Mouse (Mus musculus) left cerebral cortex, postnatal 36 days (tissue): ENCODE data around the gene Btrc. TPM values are rescaled to one million over a fixed set of nuclear protein-coding genes. Genes with fewer than 3 reads are reported as not detected.
"Not testable (repeated sequence)": the region's sequence is repeated elsewhere in the genome, so short reads cannot be mapped to it uniquely, and the experiment has no call there.

Source experiments
- DNase-seq, 2 experiments: peaks; one replicate each; pipeline ENCODE4 v3.0.0; 2021 to 2022; ENCODE audit warnings: low spot score in 2 of 2, mixed read lengths in 1 of 2
- intact Hi-C: fragments of 180-260 bp; cut with DNase I; formaldehyde crosslinking; loops from one replicate; pipeline ENCODE4 v1.15.1; 2025
- total RNA-seq, 2 experiments: library from RNA; stranded (reverse); gene quantifications; 2 replicates each; pipeline ENCODE4 v1.2.3; 2021

Btrc gene
- 100 to 1,000 TPM; 102 to 103 TPM for total RNA-seq

GRCm38 (mm10) chr19:45363384-45363926 lies at the start of gene Btrc:
Gene Btrc, plus strand, starts transcription at chr19:45363734.
- intact Hi-C loops = loop anchor here (5.0 to 10.0 kb wide), 2 partner anchors 59 to 69 kb away; no protein-coding TSS in a partner anchor

GRCm38 (mm10) chr19:45317473-45317882 lies 46.1 kb upstream of the Btrc start:
- DNase-seq = no peak
- intact Hi-C loops = no loop called here

More at GRCm38 (mm10) chr19:45363384-45363926, at the start of gene Btrc:
- DNase-seq = peak; percentile 100

DNA sequence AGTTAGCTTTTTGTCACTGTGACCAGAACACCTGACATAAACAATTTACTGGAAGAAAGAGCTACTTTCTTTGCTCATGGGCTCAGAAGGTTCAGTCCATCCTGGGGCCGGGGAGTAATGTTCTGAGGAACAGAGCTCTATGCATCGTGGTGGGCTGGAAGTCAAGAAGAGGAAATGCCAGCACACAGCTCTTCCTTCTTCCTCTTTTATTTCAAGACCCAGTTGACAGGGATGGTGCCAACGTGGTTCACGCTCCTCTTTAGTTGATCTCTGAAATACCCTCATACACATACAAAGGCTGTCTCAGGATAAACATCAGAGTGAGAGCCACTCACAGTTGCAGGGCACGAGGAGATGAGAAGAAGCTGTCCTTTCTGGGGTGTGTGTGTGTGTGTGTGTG lies 42.5 kb upstream of the Btrc start:
- intact Hi-C loops = no loop called here
- DNase-seq = no peak

GRCm38 (mm10) chr19:45329039-45329438 lies 34.5 kb upstream of the Btrc start:
- intact Hi-C loops = no loop called here
- no peak for DNase-seq

DNA sequence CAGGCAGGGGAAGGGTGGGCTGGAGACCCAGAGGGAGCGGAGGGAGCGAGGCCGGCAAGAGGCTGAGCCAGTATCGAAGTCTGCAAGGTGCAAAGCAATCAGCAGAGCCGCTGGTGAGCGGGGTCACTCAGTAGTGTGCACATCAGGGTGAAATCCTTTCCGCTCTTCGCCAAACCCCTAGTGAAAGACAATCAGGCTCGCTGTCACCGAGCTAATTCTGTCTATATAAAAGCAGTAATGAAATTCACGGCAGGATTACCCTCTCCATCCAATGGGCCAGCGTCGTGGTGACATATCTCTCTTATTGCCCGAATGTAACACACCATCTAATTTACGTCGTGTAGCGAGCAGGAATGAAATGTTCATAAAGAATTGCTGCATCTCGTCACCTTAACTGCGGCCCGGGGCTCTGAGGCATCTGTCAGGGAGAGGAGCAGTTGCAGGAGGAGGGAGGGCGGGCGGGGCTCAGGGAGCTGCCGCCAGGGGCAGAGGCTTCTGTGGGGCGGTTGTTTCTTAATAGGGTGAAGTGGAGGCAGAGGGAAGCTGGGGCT lies 33.7 kb upstream of the Btrc start:
- no peak for DNase-seq
- intact Hi-C loops = no loop called here

DNA sequence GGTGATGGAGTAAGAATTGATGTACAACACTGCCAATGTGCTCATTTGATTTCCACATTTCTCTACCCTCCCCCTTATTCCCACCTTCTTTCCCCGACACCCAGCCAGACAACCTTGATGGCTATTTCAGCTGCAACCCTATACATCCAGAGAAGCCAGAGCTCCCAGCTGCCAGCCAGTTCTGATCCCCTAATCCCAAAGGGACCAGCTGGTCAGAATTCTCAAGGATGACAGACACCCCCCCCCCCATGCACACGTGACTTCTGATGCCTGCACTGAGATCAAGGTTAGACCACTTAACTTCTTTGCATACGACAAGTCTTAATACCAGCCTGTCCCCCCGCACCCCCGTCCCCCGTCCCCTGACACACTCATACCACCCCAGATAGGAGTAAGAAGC lies 26.8 kb upstream of the Btrc start:
- intact Hi-C loops = loop anchor here (5.0 kb wide), 1 partner anchor 34 kb away; no protein-coding TSS in a partner anchor

DNA sequence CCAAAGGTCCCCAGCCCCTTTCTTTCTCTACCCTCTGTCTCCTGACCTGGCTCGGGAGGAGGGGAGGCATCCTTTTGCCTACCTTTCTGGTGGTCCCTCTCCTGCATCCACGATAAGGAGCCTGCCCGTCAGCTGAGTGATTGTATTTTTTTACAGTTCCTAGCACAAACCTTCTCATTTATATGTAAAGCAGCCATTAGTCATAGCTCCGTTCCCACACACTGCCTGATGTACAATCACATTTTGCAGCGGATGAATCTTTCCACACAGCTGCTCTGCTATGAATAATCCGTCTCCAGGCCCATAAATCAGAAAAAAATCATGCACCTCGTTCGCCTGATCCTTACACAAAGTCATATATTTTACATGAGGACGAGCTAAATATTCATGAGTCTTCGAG lies 25.4 kb upstream of the Btrc start:
- intact Hi-C loops = loop anchor here (5.0 kb wide), 1 partner anchor 36 kb away; no protein-coding TSS in a partner anchor
- peak; percentile 61 for DNase-seq

More for the DNA sequence above, 26.8 kb upstream of the Btrc start:
- no peak for DNase-seq

GRCm38 (mm10) chr19:45343941-45344340 lies 19.6 kb upstream of the Btrc start:
- peak; percentile 28 to 31 for DNase-seq
- intact Hi-C loops = no loop called here

DNA sequence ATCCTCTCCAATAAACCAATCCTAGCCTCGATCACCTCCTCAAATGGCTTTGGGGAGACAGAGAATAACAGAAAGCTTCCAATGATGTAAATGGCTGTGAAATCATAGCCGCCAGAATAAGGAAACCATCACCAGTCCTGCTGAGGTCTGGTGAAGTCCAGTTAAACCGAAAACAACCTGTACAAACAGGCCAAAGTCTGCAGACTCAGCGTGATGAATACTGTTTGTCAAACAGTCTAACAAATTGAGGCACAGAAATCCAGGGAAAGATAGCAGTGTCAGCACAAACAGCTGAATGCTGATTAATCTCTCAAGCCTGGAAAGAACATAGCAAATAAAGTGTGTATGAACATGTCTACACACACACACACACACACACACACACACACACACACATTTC lies 15.3 kb upstream of the Btrc start:
- DNase-seq = no peak
- intact Hi-C loops = no loop called here

- intact Hi-C loops = no loop called here
- DNase-seq = no peak
These were observed 13.1 kb upstream of the Btrc start for GRCm38 (mm10) chr19:45350456-45350855.

- intact Hi-C loops, DNase-seq: not testable (repeated sequence)
These were observed 10.8 kb upstream of the Btrc start for GRCm38 (mm10) chr19:45352706-45353105.

DNA sequence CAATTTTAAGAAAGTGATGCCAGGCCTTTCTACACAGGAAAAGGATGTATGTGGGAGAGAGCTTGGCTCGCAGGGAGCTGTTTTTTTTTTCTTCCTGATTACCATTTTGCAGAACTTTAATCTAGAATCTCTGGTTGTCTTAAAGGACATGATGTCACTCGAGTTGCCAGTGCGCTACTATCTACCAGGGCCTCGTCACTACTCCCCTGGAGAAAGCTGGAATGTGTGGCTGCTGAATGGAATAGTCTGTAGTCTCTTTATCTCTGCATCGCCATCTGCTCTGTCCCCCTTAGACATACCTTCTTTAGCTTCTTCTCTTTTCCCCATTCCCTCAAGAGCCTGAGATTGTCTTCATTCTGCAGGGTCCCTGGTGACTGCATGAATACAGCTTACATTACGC lies 7.9 kb upstream of the Btrc start:
- DNase-seq = peak in 1 of 2 experiments; percentile 14
- intact Hi-C loops = no loop called here

DNA sequence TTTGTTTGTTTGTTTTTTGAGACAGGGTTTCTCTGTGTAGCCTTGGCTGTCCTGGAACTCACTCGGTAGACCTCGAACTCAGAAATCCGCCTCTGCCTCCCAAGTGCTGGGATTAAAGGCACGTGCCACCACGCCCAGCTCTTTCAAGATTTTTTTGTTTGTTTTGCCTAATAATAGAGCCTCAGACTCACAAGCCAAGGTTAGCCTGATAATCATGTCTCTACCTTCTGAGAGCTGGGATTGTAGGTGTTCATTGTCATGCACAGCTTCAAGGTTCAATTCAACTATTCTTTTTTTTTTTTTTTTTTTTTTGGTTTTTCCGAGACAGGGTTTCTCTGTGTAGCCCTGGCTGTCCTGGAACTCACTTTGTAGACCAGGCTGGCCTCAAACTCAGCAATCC lies 6.7 kb upstream of the Btrc start:
- DNase-seq, intact Hi-C loops: not testable (repeated sequence)

GRCm38 (mm10) chr19:45360486-45360885 lies 3.0 kb upstream of the Btrc start:
- intact Hi-C loops = loop anchor here (5.0 to 10.0 kb wide), 2 partner anchors 56 to 72 kb away; no protein-coding TSS in a partner anchor
- DNase-seq = no peak

GRCm38 (mm10) chr19:45363933-45364391 lies 428 bp downstream of the Btrc start:
- intact Hi-C loops = loop anchor here (5.0 to 10.0 kb wide), 2 partner anchors 59 to 68 kb away; no protein-coding TSS in a partner anchor
- no peak for DNase-seq

DNA sequence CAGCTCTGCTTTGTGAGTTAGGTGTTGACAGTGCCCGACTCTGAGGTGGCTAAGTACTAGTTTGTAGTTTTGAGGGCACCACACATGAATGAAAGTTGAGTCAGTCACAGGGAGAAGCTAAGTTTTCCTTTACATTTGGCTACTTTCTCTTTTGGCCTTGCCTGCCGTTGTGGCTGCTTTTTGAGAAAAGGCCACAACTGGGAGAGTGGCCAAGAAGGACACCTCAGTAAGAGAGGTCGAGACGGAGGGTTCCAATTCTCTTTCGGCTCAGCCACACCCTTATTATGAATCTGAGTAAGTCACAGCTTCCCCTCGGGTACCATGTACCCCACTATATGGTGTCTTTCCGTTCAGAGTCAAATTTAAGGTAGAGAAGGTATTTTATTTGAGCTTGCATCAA lies 3.1 kb downstream of the Btrc start:
- intact Hi-C loops = loop anchor here (10.0 kb wide), 1 partner anchor 62 kb away; no protein-coding TSS in a partner anchor
- DNase-seq = no peak

DNA sequence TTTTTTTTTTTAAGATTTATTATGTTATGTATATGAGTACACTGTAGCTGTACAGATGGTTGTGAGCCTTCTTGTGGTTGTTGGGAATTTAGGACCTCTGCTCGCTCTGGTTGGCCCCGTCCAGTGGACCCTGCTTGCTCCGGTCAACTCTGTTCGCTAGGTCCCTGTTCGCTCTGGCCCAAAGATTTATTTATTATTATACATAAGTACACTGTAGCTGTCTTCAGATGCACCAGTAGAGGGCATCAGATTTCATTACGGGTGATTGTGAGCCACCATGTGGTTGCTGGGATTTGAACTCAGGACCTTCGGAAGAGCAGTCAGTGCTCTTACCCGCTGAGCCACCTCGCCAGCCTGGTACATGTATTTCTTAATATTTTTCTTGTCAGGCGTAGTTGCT lies 21.3 kb downstream of the Btrc start:
- DNase-seq, intact Hi-C loops: not testable (repeated sequence)

DNA sequence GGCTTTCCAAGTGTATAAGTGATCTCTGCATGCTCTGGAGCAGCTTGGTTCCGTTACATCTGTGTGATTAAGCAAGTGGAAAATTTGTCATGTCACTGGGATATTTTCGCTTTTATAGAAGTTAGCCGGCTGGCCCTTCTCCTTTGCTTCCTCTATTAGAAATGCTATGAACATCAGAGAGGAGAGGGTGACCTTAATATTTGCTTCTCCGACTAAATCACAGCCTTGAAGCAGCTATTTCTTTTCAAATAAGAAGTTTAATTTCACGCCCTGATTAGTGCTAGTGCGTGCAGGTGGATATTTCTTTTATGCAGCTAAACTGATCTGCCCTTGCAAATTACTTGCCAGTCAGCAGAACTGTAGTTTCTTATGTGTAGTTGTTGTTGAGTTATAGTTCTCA lies 25.0 kb downstream of the Btrc start:
- no peak for DNase-seq
- intact Hi-C loops = no loop called here

DNA sequence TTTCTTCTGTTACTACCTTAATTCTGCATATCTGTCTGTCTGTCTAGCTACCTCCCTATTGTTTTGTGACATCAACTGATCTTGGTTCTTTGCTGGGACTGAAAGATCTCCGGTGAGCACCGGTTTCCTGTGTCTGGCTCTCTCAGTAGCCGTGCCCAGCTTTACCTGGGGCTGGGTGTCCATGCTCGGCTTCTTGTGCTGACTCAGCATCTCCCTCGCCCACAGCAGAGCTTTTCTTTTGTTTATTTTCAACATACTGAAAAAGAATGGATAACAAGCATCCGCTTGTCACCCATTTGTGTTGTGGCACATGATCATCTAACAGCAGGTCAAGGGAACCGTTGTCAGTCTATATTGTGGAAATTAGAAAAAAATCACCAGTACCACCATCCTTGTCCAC lies 30.5 kb downstream of the Btrc start:
- intact Hi-C loops = no loop called here
- DNase-seq = no peak

GRCm38 (mm10) chr19:45411000-45411399 lies 47.5 kb downstream of the Btrc start:
- intact Hi-C loops = no loop called here

GRCm38 (mm10) chr19:45412694-45413093 lies 49.2 kb downstream of the Btrc start:
- intact Hi-C loops = no loop called here
- DNase-seq = no peak

More at GRCm38 (mm10) chr19:45411000-45411399, 47.5 kb downstream of the Btrc start:
- DNase-seq = no peak
